Mouse (Mus musculus): ENCODE data around the gene Ccnd2. TPM values are rescaled to one million over a fixed set of nuclear protein-coding genes. Genes with fewer than 3 reads are reported as not detected.
A peak's percentile ranks its signal among the peaks of the same experiment; 100 is the strongest.

Ccnd2 gene
- polyA plus RNA-seq, 1 experiment from 2014 or later, result 109 TPM

- DNase-seq (no peak), ATAC-seq (ENCODE audit: low read depth) (no peak)
- Histone ChIP-seq H3K9ac (no peak overlapping the region), H3K27ac (no peak overlapping the region), H3K9me3 (replicated peaks) (no peaks in the 10 kb centered on the region), H3K36me3 (no peaks in the 10 kb centered on the region), H3K4me2 (peak overlapping the region; percentile 86), H3K27me3 (peaks cover 93% of the 10 kb centered on the region), H3K4me1 (replicated peaks) (peaks cover 51% of the 10 kb centered on the region), H3K4me3 (replicated peaks) (peak overlapping the region; percentile 67)
- WGBS (ENCODE audit: insufficient replicate concordance), result 2% methylated on average over 15 of the region's 15 CpGs
Measured at GRCm38 (mm10) chr6:127155468-127155867, 3.5 kb upstream of the Ccnd2 start.

GRCm38 (mm10) chr6:127154708-127155268 is 2.8 kb upstream of the Ccnd2 start:
- Histone ChIP-seq H3K9ac (peak overlapping the region; percentile 46), H3K9me3 (replicated peaks) (no peaks in the 10 kb centered on the region), H3K4me1 (replicated peaks) (peaks cover 58% of the 10 kb centered on the region), H3K27ac (no peak overlapping the region), H3K36me3 (no peaks in the 10 kb centered on the region), H3K4me3 (replicated peaks) (peak overlapping the region; percentile 67), H3K4me2 (peak overlapping the region; percentile 86), H3K27me3 (peaks cover 95% of the 10 kb centered on the region)
- WGBS (ENCODE audit: insufficient replicate concordance), result under 1% methylated on average over 34 of the region's 34 CpGs
- ATAC-seq (ENCODE audit: low read depth) (no peak), DNase-seq (no peak)

- Histone ChIP-seq H3K9ac (peak overlapping the region; percentile 46), H3K4me2 (peak overlapping the region; percentile 86), H3K27ac (no peak overlapping the region), H3K4me1 (replicated peaks) (peaks cover 63% of the 10 kb centered on the region), H3K9me3 (replicated peaks) (no peaks in the 10 kb centered on the region), H3K27me3 (peaks cover 95% of the 10 kb centered on the region), H3K4me3 (replicated peaks) (peak overlapping the region; percentile 67), H3K36me3 (no peaks in the 10 kb centered on the region)
- 2% methylated on average over 30 of the region's 30 CpGs for WGBS (ENCODE audit: insufficient replicate concordance)
- ATAC-seq (ENCODE audit: low read depth) (no peak), DNase-seq (no peak)
Measured at GRCm38 (mm10) chr6:127153972-127154707, 2.1 kb upstream of the Ccnd2 start.

- peaks cover 96% of the 10 kb centered on the region for H3K27me3 ChIP-seq
- H3K4me2 ChIP-seq, result peak overlapping the region; percentile 86
- DNase-seq (no peak), ATAC-seq (ENCODE audit: low read depth) (no peak)
- H3K9me3 ChIP-seq (replicated peaks), result no peaks in the 10 kb centered on the region
- H3K4me3 ChIP-seq (replicated peaks), result peak overlapping the region; percentile 67
- WGBS (ENCODE audit: insufficient replicate concordance), result under 1% methylated on average over 28 of the region's 28 CpGs
- peaks cover 70% of the 10 kb centered on the region for H3K4me1 ChIP-seq (replicated peaks)
- no peaks in the 10 kb centered on the region for H3K36me3 ChIP-seq
- peak overlapping the region; percentile 46; the same call in 1 of the 2 replicates for H3K9ac ChIP-seq
- H3K27ac ChIP-seq, result no peak overlapping the region
Measured at GRCm38 (mm10) chr6:127153296-127153800, 1.4 kb upstream of the Ccnd2 start.

GRCm38 (mm10) chr6:127151565-127152105 is 358 bp downstream of the Ccnd2 start:
- Histone ChIP-seq H3K4me1 (replicated peaks) (peaks cover 73% of the 10 kb centered on the region), H3K4me3 (replicated peaks) (peak overlapping the region; percentile 67), H3K27ac (peak overlapping the region; percentile 85), H3K36me3 (no peaks in the 10 kb centered on the region), H3K4me2 (peak overlapping the region; percentile 86), H3K27me3 (peaks cover 86% of the 10 kb centered on the region), H3K9me3 (replicated peaks) (no peaks in the 10 kb centered on the region), H3K9ac (peak overlapping the region; percentile 67)
- peak; percentile 67 for ATAC-seq (ENCODE audit: low read depth)
- DNase-seq, result peak; percentile 61
- under 1% methylated on average over 29 of the region's 29 CpGs for WGBS (ENCODE audit: insufficient replicate concordance)

- Histone ChIP-seq H3K9me3 (replicated peaks) (no peaks in the 10 kb centered on the region), H3K9ac (peak overlapping the region; percentile 76), H3K27me3 (peaks cover 82% of the 10 kb centered on the region), H3K36me3 (no peaks in the 10 kb centered on the region), H3K4me3 (replicated peaks) (peak overlapping the region; percentile 67), H3K4me2 (peak overlapping the region; percentile 86), H3K27ac (peak overlapping the region; percentile 85), H3K4me1 (replicated peaks) (peaks cover 80% of the 10 kb centered on the region)
- DNase-seq (peak; percentile 58), ATAC-seq (ENCODE audit: low read depth) (peak; percentile 68)
- under 1% methylated on average over 34 of the region's 34 CpGs for WGBS (ENCODE audit: insufficient replicate concordance)
Measured at GRCm38 (mm10) chr6:127150663-127151564, 1.1 kb downstream of the Ccnd2 start.

GRCm38 (mm10) chr6:127149944-127150662 is 1.9 kb downstream of the Ccnd2 start:
- under 1% methylated on average over 38 of the region's 38 CpGs for WGBS (ENCODE audit: insufficient replicate concordance)
- H3K4me1 ChIP-seq (replicated peaks), result peaks cover 81% of the 10 kb centered on the region
- peak overlapping the region; percentile 67 for H3K4me3 ChIP-seq (replicated peaks)
- no peaks in the 10 kb centered on the region for H3K36me3 ChIP-seq
- H3K27ac ChIP-seq, result peak overlapping the region; percentile 29; the same call in 1 of the 2 replicates
- peak overlapping the region; percentile 86 for H3K4me2 ChIP-seq
- DNase-seq (no peak), ATAC-seq (ENCODE audit: low read depth) (no peak)
- no peaks in the 10 kb centered on the region for H3K9me3 ChIP-seq (replicated peaks)
- H3K9ac ChIP-seq, result peak overlapping the region; percentile 76
- H3K27me3 ChIP-seq, result peaks cover 74% of the 10 kb centered on the region

GRCm38 (mm10) chr6:127149303-127149943 is 2.6 kb downstream of the Ccnd2 start:
- H3K4me2 ChIP-seq, result peak overlapping the region; percentile 86
- no peak for DNase-seq
- WGBS (ENCODE audit: insufficient replicate concordance), result under 1% methylated on average over 30 of the region's 30 CpGs
- peak overlapping the region; percentile 76 for H3K9ac ChIP-seq
- peaks cover 5% of the 10 kb centered on the region; the same call in 1 of the 2 replicates for H3K36me3 ChIP-seq
- ATAC-seq (ENCODE audit: low read depth), result no peak
- H3K4me3 ChIP-seq (replicated peaks), result peak overlapping the region; percentile 67
- no peaks in the 10 kb centered on the region for H3K9me3 ChIP-seq (replicated peaks)
- peaks cover 67% of the 10 kb centered on the region for H3K27me3 ChIP-seq
- peak overlapping the region; percentile 24; the same call in 1 of the 2 replicates for H3K27ac ChIP-seq
- peaks cover 82% of the 10 kb centered on the region for H3K4me1 ChIP-seq (replicated peaks)

- DNase-seq, result no peak
- H3K27me3 ChIP-seq, result peaks cover 60% of the 10 kb centered on the region
- H3K4me3 ChIP-seq (replicated peaks), result peak overlapping the region; percentile 67
- no peak overlapping the region for H3K27ac ChIP-seq
- H3K36me3 ChIP-seq, result peaks cover 7% of the 10 kb centered on the region; the same call in 1 of the 2 replicates
- WGBS (ENCODE audit: insufficient replicate concordance), result 21% methylated on average over 20 of the region's 20 CpGs
- peaks cover 82% of the 10 kb centered on the region for H3K4me1 ChIP-seq (replicated peaks)
- ATAC-seq (ENCODE audit: low read depth), result no peak
- H3K9me3 ChIP-seq (replicated peaks), result no peaks in the 10 kb centered on the region
- peak overlapping the region; percentile 76 for H3K9ac ChIP-seq
- peak overlapping the region; percentile 86 for H3K4me2 ChIP-seq
Measured at GRCm38 (mm10) chr6:127148526-127149302, 3.3 kb downstream of the Ccnd2 start.

Data from liver, embryonic 13.5 days (tissue).